In genomic region chr10:126254198-126254597, GRCm38 (mm10) we compare ENCODE assay signal across 21 mouse cellular contexts.
"Had no signal": no experiment of that assay in that cellular context is flagged by ENCODE, and none has a peak within 500 bp of the region (broad histone marks: within the 10 kb centered on the region; RNA-seq: fewer than 3 reads in every experiment).

No protein-coding gene starts in this region.

- H3K9me3 ChIP-seq: lung, embryonic 15.5 days; midbrain, embryonic 13.5 days; midbrain, embryonic 15.5 days; neural tube, embryonic 13.5 days; neural tube, embryonic 15.5 days had no signal

- H3K27ac ChIP-seq: liver, embryonic 15.5 days; lung, embryonic 15.5 days; macrophage; midbrain, embryonic 13.5 days; midbrain, embryonic 15.5 days; neural tube, embryonic 13.5 days; neural tube, embryonic 15.5 days had no signal

- H3K4me2 ChIP-seq: liver, embryonic 15.5 days; lung, embryonic 15.5 days; midbrain, embryonic 13.5 days; midbrain, embryonic 15.5 days; neural tube, embryonic 13.5 days; neural tube, embryonic 15.5 days had no signal

- ATAC-seq: liver, postnatal 0 days; lung, postnatal 0 days; midbrain, embryonic 13.5 days; midbrain, embryonic 15.5 days had no signal

- H3K9ac ChIP-seq: liver, embryonic 15.5 days; liver, postnatal 0 days; lung, embryonic 15.5 days; midbrain, embryonic 13.5 days; midbrain, embryonic 15.5 days; neural tube, embryonic 13.5 days; neural tube, embryonic 15.5 days had no signal

- H3K27me3 ChIP-seq: liver, embryonic 15.5 days; lung, embryonic 15.5 days; megakaryocyte, embryonic 14.5 days; midbrain, embryonic 13.5 days; midbrain, embryonic 15.5 days; neural tube, embryonic 13.5 days; neural tube, embryonic 15.5 days had no signal

- H3K4me1 ChIP-seq: liver, embryonic 15.5 days; lung, embryonic 15.5 days; megakaryocyte, embryonic 14.5 days; neural tube, embryonic 13.5 days had no signal

- H3K4me3 ChIP-seq: liver, embryonic 15.5 days; lung, embryonic 15.5 days; megakaryocyte, embryonic 14.5 days; midbrain, embryonic 13.5 days; midbrain, embryonic 15.5 days; neural tube, embryonic 13.5 days; neural tube, embryonic 15.5 days had no signal

- DNase-seq: liver, postnatal 0 days; lung, adult 2 months; lung, postnatal 14 days; lung, postnatal 36 days; retina, postnatal 1 day; right cerebral cortex, adult 18-20 months; right cerebral cortex, postnatal 25 days; right cerebral cortex, postnatal 4 days; spleen, adult 18-20 months; thymus, adult 18-20 months; thymus, postnatal 14 days; thymus, postnatal 36 days had no signal

- H3K36me3 ChIP-seq: liver, embryonic 15.5 days; lung, embryonic 15.5 days; midbrain, embryonic 13.5 days; midbrain, embryonic 15.5 days; neural tube, embryonic 13.5 days; neural tube, embryonic 15.5 days had no signal
